Mouse (Mus musculus) embryonic facial prominence, embryonic 14.5 days (tissue): ENCODE measurements at regions not wholly inside any gene's neighbourhood (a gene's known extent, or its start where the extent isn't known, plus 50 kb on each side); places are given as distances from the start of the nearest gene placed in this dataset.

ENCODE experiments used
- ATAC-seq: fragments of 200-750 bp; cut with Nextera tagmentation; 2 replicates; pipeline ENCODE4 v1.8.0; 2017; ENCODE audit warnings: low read depth, moderate number of reproducible peaks, moderate TSS enrichment
- DNase-seq: peaks from one replicate; pipeline ENCODE4 v3.0.0-alpha.2; 2015; ENCODE audit warnings: low spot score
- H3K27ac ChIP-seq: fragments of 300-500 bp; sonication (generic); replicated peaks from 2 replicates; pipeline ENCODE4 v1.5.1; 2014; ENCODE audit warnings: low read depth, mild to moderate bottlenecking, low read length, moderate library complexity
- H3K27me3 ChIP-seq: fragments of 300-500 bp; sonication (generic); replicated peaks from 2 replicates; pipeline ENCODE4 v1.6.1; 2014; ENCODE audit warnings: low read length; ENCODE audit not compliant: control insufficient read depth, insufficient read depth
- H3K36me3 ChIP-seq: fragments of 300-500 bp; sonication (generic); 2 replicates; pipeline ENCODE4 v1.6.1; 2014; ENCODE audit warnings: low read length, mixed read lengths; ENCODE audit not compliant: control insufficient read depth, insufficient read depth
- H3K4me1 ChIP-seq: fragments of 300-500 bp; sonication (generic); 2 replicates; pipeline ENCODE4 v1.6.1; 2014; ENCODE audit warnings: antibody characterized with exemption, low read length; ENCODE audit not compliant: control insufficient read depth, insufficient read depth
- H3K4me2 ChIP-seq: fragments of 300-500 bp; sonication (generic); 2 replicates; pipeline ENCODE4 v1.6.1; 2014; ENCODE audit warnings: low read depth, mild to moderate bottlenecking, low read length, moderate library complexity, mixed read lengths
- H3K4me3 ChIP-seq: fragments of 300-500 bp; sonication (generic); 2 replicates; pipeline ENCODE4 v1.5.1; 2014; ENCODE audit warnings: low read depth, mild to moderate bottlenecking, low read length
- H3K9ac ChIP-seq: fragments of 300-500 bp; sonication (generic); 2 replicates; pipeline ENCODE4 v1.6.1; 2014; ENCODE audit warnings: low read depth, mild to moderate bottlenecking, low read length, moderate library complexity, mixed read lengths
- H3K9me3 ChIP-seq: fragments of 300-500 bp; sonication (generic); 2 replicates; pipeline ENCODE4 v1.6.1; 2016; ENCODE audit warnings: low read length; ENCODE audit not compliant: control insufficient read depth
- WGBS: fragments of 180-500 bp; shearing (Covaris S2); extraction: QIAGEN DNeasy Blood & Tissue Kit; methylation state at CpG from one replicate; pipeline ENCODE4 v1.1.7; 2014; 5-methylcytosine and 5-hydroxymethylcytosine counted together

GRCm38 (mm10) chr17:78141136-78141535 is 58.9 kb upstream of the Crim1 start:
- H3K9me3 ChIP-seq = no peaks in the 10 kb centered on the region
- ATAC-seq (no peak), DNase-seq (no peak)
- H3K4me3 ChIP-seq = no peak overlapping the region
- no peaks in the 10 kb centered on the region for H3K27me3 ChIP-seq
- H3K4me2 ChIP-seq = no peak overlapping the region
- 90% methylated on average over 3 of the region's 3 CpGs for WGBS
- H3K9ac ChIP-seq = no peak overlapping the region
- no peaks in the 10 kb centered on the region for H3K4me1 ChIP-seq
- H3K36me3 ChIP-seq = no peaks in the 10 kb centered on the region
- no peak overlapping the region for H3K27ac ChIP-seq

- Histone ChIP-seq H3K9ac (no peak overlapping the region), H3K4me2 (no peak overlapping the region), H3K4me3 (no peak overlapping the region), H3K9me3 (no peaks in the 10 kb centered on the region), H3K36me3 (no peaks in the 10 kb centered on the region), H3K27me3 (no peaks in the 10 kb centered on the region), H3K27ac (no peak overlapping the region), H3K4me1 (no peaks in the 10 kb centered on the region)
- no peak for ATAC-seq
- 82% methylated on average over 7 of the region's 7 CpGs for WGBS
- DNase-seq = no peak
Observed at GRCm38 (mm10) chr17:78142431-78142830, 57.6 kb upstream of the Crim1 start.

GRCm38 (mm10) chr17:78145335-78145734 is 54.7 kb upstream of the Crim1 start:
- H3K9ac ChIP-seq = no peak overlapping the region
- ATAC-seq (no peak), DNase-seq (peak; percentile 3)
- H3K4me2 ChIP-seq = no peak overlapping the region
- H3K27me3 ChIP-seq = no peaks in the 10 kb centered on the region
- no peaks in the 10 kb centered on the region for H3K9me3 ChIP-seq
- no peak overlapping the region for H3K27ac ChIP-seq
- 57% methylated on average over 4 of the region's 4 CpGs for WGBS
- no peaks in the 10 kb centered on the region for H3K36me3 ChIP-seq
- H3K4me1 ChIP-seq = no peaks in the 10 kb centered on the region
- no peak overlapping the region for H3K4me3 ChIP-seq
